Mouse (Mus musculus) midbrain, embryonic 10.5 days (tissue): ENCODE measurements at regions not wholly inside any gene's neighbourhood (a gene's known extent, or its start where the extent isn't known, plus 50 kb on each side); places are given as distances from the start of the nearest gene placed in this dataset.

Experiments
- DNase-seq: peaks from one replicate; pipeline ENCODE4 v3.0.0-alpha.2; 2017; ENCODE audit warnings: low spot score
- H3K27ac ChIP-seq: fragments of 300-500 bp; sonication (generic); replicated peaks from 2 replicates; pipeline ENCODE4 v1.5.1; 2016; ENCODE audit warnings: mild to moderate bottlenecking
- H3K27me3 ChIP-seq: fragments of 300-500 bp; sonication (generic); 2 replicates; pipeline ENCODE4 v1.6.1; 2016; ENCODE audit warnings: low read depth, mild to moderate bottlenecking; ENCODE audit not compliant: poor library complexity, severe bottlenecking
- H3K36me3 ChIP-seq: fragments of 300-500 bp; sonication (generic); 2 replicates; pipeline ENCODE4 v1.6.1; 2016; ENCODE audit warnings: mild to moderate bottlenecking, moderate library complexity
- H3K4me1 ChIP-seq: fragments of 300-500 bp; sonication (generic); 2 replicates; pipeline ENCODE4 v1.6.1; 2016
- H3K4me3 ChIP-seq: fragments of 300-500 bp; sonication (generic); 2 replicates; pipeline ENCODE4 v1.5.1; 2016; ENCODE audit warnings: mild to moderate bottlenecking, moderate library complexity
- H3K9me3 ChIP-seq: fragments of 300-500 bp; sonication (generic); replicated peaks from 2 replicates; pipeline ENCODE4 v1.6.1; 2016; ENCODE audit warnings: mild to moderate bottlenecking
- WGBS: fragments of 180-500 bp; shearing (Covaris S2); methylation state at CpG from one replicate; pipeline ENCODE4 v1.1.7; 2016; 5-methylcytosine and 5-hydroxymethylcytosine counted together

- Histone ChIP-seq H3K9me3 (no peaks in the 10 kb centered on the region; the same call in 1 of the 2 replicates), H3K36me3 (no peaks in the 10 kb centered on the region), H3K27me3 (no peaks in the 10 kb centered on the region), H3K27ac (no peak overlapping the region), H3K4me3 (no peak overlapping the region), H3K4me1 (0 out of 2 replicates have a peak, but pooled peaks cover 2% of the 10 kb centered on the region)
- no peak for DNase-seq
- WGBS, result 89% methylated on average over 3 of the region's 3 CpGs
Observed at GRCm38 (mm10) chr3:52158788-52159260, 53.9 kb upstream of the Maml3 start.

GRCm38 (mm10) chr3:52161688-52162087 is 56.8 kb upstream of the Maml3 start:
- H3K4me1 ChIP-seq, result 0 out of 2 replicates have a peak, but pooled peaks cover 8% of the 10 kb centered on the region
- H3K36me3 ChIP-seq, result no peaks in the 10 kb centered on the region
- H3K27me3 ChIP-seq, result no peaks in the 10 kb centered on the region
- WGBS, result 83% methylated on average over 3 of the region's 3 CpGs
- H3K9me3 ChIP-seq, result no peaks in the 10 kb centered on the region
- H3K4me3 ChIP-seq, result no peak overlapping the region
- DNase-seq, result no peak
- H3K27ac ChIP-seq, result no peak overlapping the region

GRCm38 (mm10) chr3:52163990-52164389 is 59.1 kb upstream of the Maml3 start:
- Histone ChIP-seq H3K36me3 (no peaks in the 10 kb centered on the region), H3K4me1 (0 out of 2 replicates have a peak, but pooled peaks cover 8% of the 10 kb centered on the region), H3K27me3 (no peaks in the 10 kb centered on the region), H3K9me3 (no peaks in the 10 kb centered on the region), H3K27ac (no peak overlapping the region), H3K4me3 (no peak overlapping the region)
- DNase-seq, result no peak
- whole genome bisulfite sequencing, result 83% methylated on average over 16 of the region's 16 CpGs

GRCm38 (mm10) chr3:52167420-52167819 is 62.5 kb upstream of the Maml3 start:
- H3K9me3 ChIP-seq, result no peaks in the 10 kb centered on the region
- H3K27me3 ChIP-seq, result no peaks in the 10 kb centered on the region
- no peak overlapping the region for H3K27ac ChIP-seq
- DNase-seq, result no peak
- 96% methylated on average over 7 of the region's 7 CpGs for WGBS
- H3K4me1 ChIP-seq, result 0 out of 2 replicates have a peak, but pooled peaks cover 8% of the 10 kb centered on the region
- H3K36me3 ChIP-seq, result no peaks in the 10 kb centered on the region
- no peak overlapping the region for H3K4me3 ChIP-seq

- Histone ChIP-seq H3K9me3 (no peaks in the 10 kb centered on the region), H3K4me1 (peaks cover 2% of the 10 kb centered on the region), H3K27me3 (no peaks in the 10 kb centered on the region), H3K36me3 (no peaks in the 10 kb centered on the region), H3K27ac (no peak overlapping the region), H3K4me3 (no peak overlapping the region)
- DNase-seq, result no peak
- 91% methylated on average over 7 of the region's 7 CpGs for WGBS
Observed at GRCm38 (mm10) chr3:52170847-52171246, 66.0 kb upstream of the Maml3 start.

- no peaks in the 10 kb centered on the region for H3K36me3 ChIP-seq
- no peak overlapping the region for H3K4me3 ChIP-seq
- H3K27ac ChIP-seq, result no peak overlapping the region
- DNase-seq, result no peak
- WGBS, result 90% methylated on average over 5 of the region's 5 CpGs
- peaks cover 7% of the 10 kb centered on the region for H3K4me1 ChIP-seq
- no peaks in the 10 kb centered on the region for H3K27me3 ChIP-seq
- no peaks in the 10 kb centered on the region for H3K9me3 ChIP-seq
Observed at GRCm38 (mm10) chr3:52171303-52171702, 66.4 kb upstream of the Maml3 start.

- DNase-seq, result no peak
- 89% methylated on average over 1 of the region's 1 CpGs for WGBS
- H3K9me3 ChIP-seq, result no peaks in the 10 kb centered on the region
- H3K4me3 ChIP-seq, result no peak overlapping the region
- H3K36me3 ChIP-seq, result no peaks in the 10 kb centered on the region
- no peaks in the 10 kb centered on the region for H3K27me3 ChIP-seq
- H3K4me1 ChIP-seq, result peaks cover 16% of the 10 kb centered on the region
- no peak overlapping the region for H3K27ac ChIP-seq
Observed at GRCm38 (mm10) chr3:52173490-52173889, 68.6 kb upstream of the Maml3 start.

- H3K4me3 ChIP-seq, result no peak overlapping the region
- H3K36me3 ChIP-seq, result no peaks in the 10 kb centered on the region
- peaks cover 42% of the 10 kb centered on the region for H3K4me1 ChIP-seq
- 77% methylated on average over 8 of the region's 8 CpGs for WGBS
- no peaks in the 10 kb centered on the region for H3K27me3 ChIP-seq
- DNase-seq, result no peak
- H3K27ac ChIP-seq, result peak overlapping the region; percentile 19; the same call in 1 of the 2 replicates
- no peaks in the 10 kb centered on the region for H3K9me3 ChIP-seq
Observed at GRCm38 (mm10) chr3:52176108-52176507, 71.2 kb upstream of the Maml3 start.

- WGBS, result 79% methylated on average over 9 of the region's 9 CpGs
- H3K36me3 ChIP-seq, result no peaks in the 10 kb centered on the region
- H3K4me1 ChIP-seq, result peaks cover 52% of the 10 kb centered on the region
- no peaks in the 10 kb centered on the region for H3K9me3 ChIP-seq
- peak overlapping the region; percentile 35; the same call in 1 of the 2 replicates for H3K4me3 ChIP-seq
- no peak for DNase-seq
- no peaks in the 10 kb centered on the region for H3K27me3 ChIP-seq
- H3K27ac ChIP-seq, result peak overlapping the region; percentile 93
Observed at GRCm38 (mm10) chr3:52178851-52179250, 74.0 kb upstream of the Maml3 start.

GRCm38 (mm10) chr3:52179686-52180085 is 74.8 kb upstream of the Maml3 start:
- 2% methylated on average over 12 of the region's 12 CpGs for WGBS
- DNase-seq, result peak; percentile 83
- Histone ChIP-seq H3K36me3 (no peaks in the 10 kb centered on the region), H3K27me3 (no peaks in the 10 kb centered on the region), H3K4me1 (peaks cover 60% of the 10 kb centered on the region), H3K4me3 (peak overlapping the region; percentile 35; the same call in 1 of the 2 replicates), H3K27ac (peak overlapping the region; percentile 93), H3K9me3 (no peaks in the 10 kb centered on the region)

GRCm38 (mm10) chr3:52180306-52180705 is 75.4 kb upstream of the Maml3 start:
- no peak overlapping the region for H3K4me3 ChIP-seq
- H3K36me3 ChIP-seq, result no peaks in the 10 kb centered on the region
- no peaks in the 10 kb centered on the region for H3K27me3 ChIP-seq
- no peaks in the 10 kb centered on the region for H3K9me3 ChIP-seq
- H3K4me1 ChIP-seq, result peaks cover 66% of the 10 kb centered on the region
- peak overlapping the region; percentile 93 for H3K27ac ChIP-seq
- WGBS, result 26% methylated on average over 8 of the region's 8 CpGs
- DNase-seq, result peak; percentile 59

GRCm38 (mm10) chr3:52180785-52181184 is 75.9 kb upstream of the Maml3 start:
- Histone ChIP-seq H3K27me3 (no peaks in the 10 kb centered on the region), H3K4me1 (peaks cover 69% of the 10 kb centered on the region), H3K4me3 (no peak overlapping the region), H3K36me3 (no peaks in the 10 kb centered on the region), H3K9me3 (no peaks in the 10 kb centered on the region), H3K27ac (peak overlapping the region; percentile 93)
- WGBS, result 48% methylated on average over 10 of the region's 10 CpGs
- DNase-seq, result peak; percentile 64

- Histone ChIP-seq H3K9me3 (no peaks in the 10 kb centered on the region), H3K27ac (peak overlapping the region; percentile 93), H3K27me3 (no peaks in the 10 kb centered on the region), H3K36me3 (no peaks in the 10 kb centered on the region), H3K4me1 (peaks cover 69% of the 10 kb centered on the region), H3K4me3 (no peak overlapping the region)
- WGBS, result 86% methylated on average over 9 of the region's 9 CpGs
- no peak for DNase-seq
Observed at GRCm38 (mm10) chr3:52181326-52182101, 76.6 kb upstream of the Maml3 start.
